Mouse (Mus musculus): ENCODE measurements around the gene Ube2k.

Ube2k gene

GRCm38 (mm10) chr5:65586291-65586690 lies 49.3 kb downstream of the Ube2k start:
- TF ChIP-seq CTCF (conservative IDR thresholded peaks at IDR 0.05; ENCODE audit: low read length), result no peak
- no peak for TF ChIP-seq NANOG (IDR thresholded peaks at IDR 0.05; ENCODE audit: borderline replicate concordance, low read length)
- no peak for TF ChIP-seq POU5F1 (IDR thresholded peaks at IDR 0.05; ENCODE audit: borderline replicate concordance, low read length)
- Histone ChIP-seq H3K4me3 (replicated peaks; ENCODE audit: low read length) (no peak overlapping the region), H3K9me3 (ENCODE audit: low read length) (no peaks in the 10 kb centered on the region), H3K36me3 (ENCODE audit: insufficient read depth, low read length) (peaks cover 60% of the 10 kb centered on the region), H3K27me3 (ENCODE audit: insufficient read depth, low read length) (no peaks in the 10 kb centered on the region), H3K4me1 (replicated peaks; ENCODE audit: low read depth, low read length) (no peaks in the 10 kb centered on the region; the same call in none of the 2 replicates)

GRCm38 (mm10) chr5:65590199-65590598 lies 53.2 kb downstream of the Ube2k start:
- no peak overlapping the region for H3K4me3 ChIP-seq (replicated peaks; ENCODE audit: low read length)
- H3K9me3 ChIP-seq (ENCODE audit: low read length), result no peaks in the 10 kb centered on the region
- H3K4me1 ChIP-seq (replicated peaks; ENCODE audit: low read depth, low read length), result no peaks in the 10 kb centered on the region; the same call in none of the 2 replicates
- peaks cover 72% of the 10 kb centered on the region for H3K36me3 ChIP-seq (ENCODE audit: insufficient read depth, low read length)
- no peaks in the 10 kb centered on the region for H3K27me3 ChIP-seq (ENCODE audit: insufficient read depth, low read length)
- TF ChIP-seq CTCF (conservative IDR thresholded peaks at IDR 0.05; ENCODE audit: low read length) (no peak), NANOG (IDR thresholded peaks at IDR 0.05; ENCODE audit: borderline replicate concordance, low read length) (no peak), POU5F1 (IDR thresholded peaks at IDR 0.05; ENCODE audit: borderline replicate concordance, low read length) (no peak)

- no peaks in the 10 kb centered on the region for H3K27me3 ChIP-seq (ENCODE audit: insufficient read depth, low read length)
Observed at GRCm38 (mm10) chr5:65592421-65592820, 55.4 kb downstream of the Ube2k start.

GRCm38 (mm10) chr5:65599681-65600080 lies 62.6 kb downstream of the Ube2k start:
- Histone ChIP-seq H3K9me3 (ENCODE audit: low read length) (no peaks in the 10 kb centered on the region), H3K27me3 (ENCODE audit: insufficient read depth, low read length) (no peaks in the 10 kb centered on the region), H3K4me1 (replicated peaks; ENCODE audit: low read depth, low read length) (peaks cover 31% of the 10 kb centered on the region), H3K36me3 (ENCODE audit: insufficient read depth, low read length) (peaks cover 73% of the 10 kb centered on the region), H3K4me3 (replicated peaks; ENCODE audit: low read length) (no peak overlapping the region)
- TF ChIP-seq NANOG (IDR thresholded peaks at IDR 0.05; ENCODE audit: borderline replicate concordance, low read length) (no peak), CTCF (conservative IDR thresholded peaks at IDR 0.05; ENCODE audit: low read length) (no peak), POU5F1 (IDR thresholded peaks at IDR 0.05; ENCODE audit: borderline replicate concordance, low read length) (no peak)

More at GRCm38 (mm10) chr5:65592421-65592820, 55.4 kb downstream of the Ube2k start:
- Histone ChIP-seq H3K36me3 (ENCODE audit: insufficient read depth, low read length) (peaks cover 78% of the 10 kb centered on the region), H3K9me3 (ENCODE audit: low read length) (no peaks in the 10 kb centered on the region), H3K4me1 (replicated peaks; ENCODE audit: low read depth, low read length) (no peaks in the 10 kb centered on the region; the same call in 1 of the 2 replicates), H3K4me3 (replicated peaks; ENCODE audit: low read length) (no peak overlapping the region)
- TF ChIP-seq POU5F1 (IDR thresholded peaks at IDR 0.05; ENCODE audit: borderline replicate concordance, low read length), result no peak
- no peak for TF ChIP-seq CTCF (conservative IDR thresholded peaks at IDR 0.05; ENCODE audit: low read length)
- TF ChIP-seq NANOG (IDR thresholded peaks at IDR 0.05; ENCODE audit: borderline replicate concordance, low read length), result no peak

GRCm38 (mm10) chr5:65606820-65607219 lies 69.8 kb downstream of the Ube2k start:
- Histone ChIP-seq H3K27me3 (ENCODE audit: insufficient read depth, low read length) (no peaks in the 10 kb centered on the region), H3K36me3 (ENCODE audit: insufficient read depth, low read length) (peaks cover 63% of the 10 kb centered on the region), H3K4me1 (replicated peaks; ENCODE audit: low read depth, low read length) (0 out of 2 replicates have a peak, but pooled peaks cover 3% of the 10 kb centered on the region), H3K9me3 (ENCODE audit: low read length) (no peaks in the 10 kb centered on the region), H3K4me3 (replicated peaks; ENCODE audit: low read length) (no peak overlapping the region)
- no peak for TF ChIP-seq POU5F1 (IDR thresholded peaks at IDR 0.05; ENCODE audit: borderline replicate concordance, low read length)
- no peak for TF ChIP-seq CTCF (conservative IDR thresholded peaks at IDR 0.05; ENCODE audit: low read length)
- TF ChIP-seq NANOG (IDR thresholded peaks at IDR 0.05; ENCODE audit: borderline replicate concordance, low read length), result no peak

DNA sequence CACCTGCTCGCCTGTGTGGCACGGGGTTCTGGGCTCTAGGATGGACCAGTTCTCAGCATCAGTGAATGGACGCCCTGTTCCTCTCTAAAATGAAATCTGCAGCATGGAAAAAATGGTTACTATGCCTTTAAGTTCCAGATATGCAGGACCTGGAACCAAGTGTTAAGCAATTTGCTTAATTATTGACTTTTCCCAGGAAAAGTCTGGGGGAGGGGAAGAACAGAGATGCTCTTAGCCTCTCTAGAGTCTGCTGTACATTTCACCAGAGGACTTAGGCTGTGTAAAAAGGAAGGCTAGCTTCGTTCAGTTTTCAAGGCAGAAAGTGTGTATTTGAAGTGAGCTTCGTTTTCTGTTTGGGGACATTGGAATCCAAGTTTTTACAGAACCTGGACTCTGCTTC lies 72.7 kb downstream of the Ube2k start:
- Histone ChIP-seq H3K27me3 (ENCODE audit: insufficient read depth, low read length) (no peaks in the 10 kb centered on the region), H3K9me3 (ENCODE audit: low read length) (no peaks in the 10 kb centered on the region), H3K4me3 (replicated peaks; ENCODE audit: low read length) (no peak overlapping the region), H3K4me1 (replicated peaks; ENCODE audit: low read depth, low read length) (peaks cover 15% of the 10 kb centered on the region; the same call in 1 of the 2 replicates), H3K36me3 (ENCODE audit: insufficient read depth, low read length) (peaks cover 80% of the 10 kb centered on the region)
- TF ChIP-seq POU5F1 (IDR thresholded peaks at IDR 0.05; ENCODE audit: borderline replicate concordance, low read length), result no peak
- TF ChIP-seq NANOG (IDR thresholded peaks at IDR 0.05; ENCODE audit: borderline replicate concordance, low read length), result no peak
- no peak for TF ChIP-seq CTCF (conservative IDR thresholded peaks at IDR 0.05; ENCODE audit: low read length)

GRCm38 (mm10) chr5:65610541-65610940 lies 73.5 kb downstream of the Ube2k start:
- TF ChIP-seq NANOG (IDR thresholded peaks at IDR 0.05; ENCODE audit: borderline replicate concordance, low read length), result no peak
- TF ChIP-seq POU5F1 (IDR thresholded peaks at IDR 0.05; ENCODE audit: borderline replicate concordance, low read length), result no peak
- no peak for TF ChIP-seq CTCF (conservative IDR thresholded peaks at IDR 0.05; ENCODE audit: low read length)
- Histone ChIP-seq H3K27me3 (ENCODE audit: insufficient read depth, low read length) (no peaks in the 10 kb centered on the region), H3K9me3 (ENCODE audit: low read length) (no peaks in the 10 kb centered on the region), H3K4me1 (replicated peaks; ENCODE audit: low read depth, low read length) (peaks cover 20% of the 10 kb centered on the region), H3K4me3 (replicated peaks; ENCODE audit: low read length) (no peak overlapping the region), H3K36me3 (ENCODE audit: insufficient read depth, low read length) (peaks cover 80% of the 10 kb centered on the region)

DNA sequence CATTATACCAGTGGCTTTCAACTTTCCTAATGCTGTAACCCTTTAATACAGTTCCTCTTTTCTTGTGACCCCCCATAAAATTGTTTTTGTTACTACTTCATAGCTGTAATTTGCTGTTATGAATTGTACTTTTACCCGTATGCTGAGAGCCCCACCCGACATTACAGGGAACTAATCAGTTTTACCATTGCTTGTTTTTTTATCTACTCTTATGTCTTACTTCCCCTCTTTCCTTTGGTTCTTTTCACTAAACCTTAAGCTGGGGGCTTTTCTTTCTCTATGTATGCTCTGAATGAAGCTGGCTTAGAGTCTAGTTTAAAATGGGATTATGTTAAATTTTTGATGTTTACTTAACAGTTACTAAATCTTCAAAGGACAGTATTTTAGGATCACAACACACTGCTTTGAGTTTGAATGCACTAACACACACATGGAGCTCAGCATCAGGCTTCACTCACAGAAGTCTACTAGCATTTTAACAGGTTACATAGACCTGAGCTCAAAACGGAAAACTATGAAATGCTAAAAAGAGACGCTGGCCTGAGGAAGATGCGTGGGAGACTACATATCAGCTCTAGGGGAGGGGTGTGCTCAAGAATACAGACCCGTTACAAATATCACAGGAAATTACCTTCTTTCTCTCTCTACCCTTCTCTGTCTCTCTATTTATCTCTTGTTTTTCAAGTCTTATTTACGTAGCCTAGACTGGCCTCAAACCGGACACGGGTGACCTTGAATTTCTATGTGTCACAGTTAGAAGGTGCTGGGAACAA lies 76.3 kb downstream of the Ube2k start:
- TF ChIP-seq CTCF (conservative IDR thresholded peaks at IDR 0.05; ENCODE audit: low read length), result no peak
- no peak for TF ChIP-seq NANOG (IDR thresholded peaks at IDR 0.05; ENCODE audit: borderline replicate concordance, low read length)
- TF ChIP-seq POU5F1 (IDR thresholded peaks at IDR 0.05; ENCODE audit: borderline replicate concordance, low read length), result no peak
- peaks cover 85% of the 10 kb centered on the region for H3K36me3 ChIP-seq (ENCODE audit: insufficient read depth, low read length)
- H3K27me3 ChIP-seq (ENCODE audit: insufficient read depth, low read length), result no peaks in the 10 kb centered on the region
- peaks cover 20% of the 10 kb centered on the region for H3K4me1 ChIP-seq (replicated peaks; ENCODE audit: low read depth, low read length)
- H3K9me3 ChIP-seq (ENCODE audit: low read length), result no peaks in the 10 kb centered on the region
- H3K4me3 ChIP-seq (replicated peaks; ENCODE audit: low read length), result no peak overlapping the region
